Mouse (Mus musculus): ENCODE measurements around the gene Ehmt1. TPM values are rescaled to one million over a fixed set of nuclear protein-coding genes. Genes with fewer than 3 reads are reported as not detected.

Gene Ehmt1
- polyA plus RNA-seq, 1 experiment from 2014 or later, result 71.2 TPM

DNA sequence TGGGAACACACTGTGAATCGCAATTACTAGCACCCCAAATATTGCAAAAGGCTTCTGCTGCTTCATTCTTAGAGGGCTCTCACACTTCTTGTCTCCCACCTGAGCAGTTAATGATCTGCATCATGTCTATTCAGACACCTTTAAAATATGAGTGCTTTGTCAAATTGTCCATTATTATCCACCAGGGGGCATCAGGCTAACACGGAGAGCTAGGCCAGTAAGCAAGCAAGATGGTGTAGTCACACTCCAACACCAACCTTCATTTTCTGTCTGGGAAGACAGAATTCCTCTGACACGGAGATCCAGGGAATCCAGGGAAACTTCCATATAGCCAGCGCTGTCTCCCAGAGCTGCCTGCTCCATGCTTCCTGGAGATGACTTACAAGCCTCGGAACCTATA, 67.0 kb downstream of the Ehmt1 start:
- ATAC-seq, result no peak
- H3K36me3 ChIP-seq (ENCODE audit: control insufficient read depth, insufficient read depth, low read length), result peaks cover 18% of the 10 kb centered on the region

DNA sequence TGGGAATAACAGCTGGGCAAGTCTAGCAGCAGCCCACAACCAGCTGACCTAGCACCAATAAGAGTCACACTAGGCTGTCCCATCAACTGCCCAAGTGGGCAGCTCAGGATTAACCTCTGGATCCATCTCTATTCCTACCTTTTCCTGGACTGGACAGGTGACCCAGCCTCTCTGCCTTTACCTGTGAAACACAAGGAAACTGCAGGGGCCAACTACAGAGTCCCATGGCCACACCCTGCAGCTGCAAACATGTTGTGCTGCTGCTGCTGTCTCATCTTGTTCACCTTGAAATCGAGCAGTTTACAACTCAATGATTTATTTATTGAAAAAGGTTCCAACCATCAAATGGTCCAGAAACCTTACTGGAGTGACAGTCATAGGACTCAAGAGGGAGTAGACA, 72.9 kb downstream of the Ehmt1 start:
- no peaks in the 10 kb centered on the region for H3K4me1 ChIP-seq (ENCODE audit: control insufficient read depth, insufficient read depth, low read depth, low read length)
- no peak overlapping the region for H3K9ac ChIP-seq (ENCODE audit: low read depth, low read length)
- H3K36me3 ChIP-seq (ENCODE audit: control insufficient read depth, insufficient read depth, low read length), result peaks cover 11% of the 10 kb centered on the region
- H3K27ac ChIP-seq (ENCODE audit: low read depth, low read length), result no peak overlapping the region
- no peaks in the 10 kb centered on the region for H3K9me3 ChIP-seq (ENCODE audit: control insufficient read depth, low read length)
- 100% methylated on average over 1 of the region's 1 CpGs for WGBS
- no peak overlapping the region for H3K4me2 ChIP-seq (ENCODE audit: low read length)
- ATAC-seq, result no peak
- no peak overlapping the region for H3K4me3 ChIP-seq (ENCODE audit: low read length)
- H3K27me3 ChIP-seq (replicated peaks; ENCODE audit: control insufficient read depth, insufficient read depth, low read length), result no peaks in the 10 kb centered on the region

More for the DNA sequence above, 67.0 kb downstream of the Ehmt1 start:
- no peaks in the 10 kb centered on the region for H3K9me3 ChIP-seq (ENCODE audit: control insufficient read depth, low read length)
- no peaks in the 10 kb centered on the region for H3K27me3 ChIP-seq (replicated peaks; ENCODE audit: control insufficient read depth, insufficient read depth, low read length)
- no peak overlapping the region for H3K4me3 ChIP-seq (ENCODE audit: low read length)
- H3K4me2 ChIP-seq (ENCODE audit: low read length), result no peak overlapping the region
- H3K4me1 ChIP-seq (ENCODE audit: control insufficient read depth, insufficient read depth, low read depth, low read length), result no peaks in the 10 kb centered on the region
- WGBS, result 66% methylated on average over 5 of the region's 5 CpGs
- H3K9ac ChIP-seq (ENCODE audit: low read depth, low read length), result no peak overlapping the region
- no peak overlapping the region for H3K27ac ChIP-seq (ENCODE audit: low read depth, low read length)

DNA sequence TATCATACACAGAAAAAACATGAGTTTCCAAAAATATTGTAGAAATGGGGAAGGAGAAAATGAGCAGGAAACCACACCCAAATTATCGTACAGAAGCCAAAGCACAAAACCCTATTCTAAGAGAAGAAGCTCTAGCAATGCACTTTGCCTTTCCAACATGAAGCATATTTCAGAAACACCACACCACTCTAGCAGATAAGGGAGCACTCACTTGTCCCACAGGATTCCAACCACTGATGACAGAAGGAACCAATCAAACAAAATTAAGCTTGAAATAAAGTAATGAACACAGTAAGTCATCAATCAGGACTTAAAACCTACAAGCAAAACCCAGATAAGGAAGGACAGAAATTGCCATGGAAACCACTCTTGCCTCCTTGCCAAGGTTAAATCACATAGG, 74.2 kb downstream of the Ehmt1 start:
- Histone ChIP-seq H3K4me1 (ENCODE audit: control insufficient read depth, insufficient read depth, low read depth, low read length) (no peaks in the 10 kb centered on the region), H3K4me2 (ENCODE audit: low read length) (no peak overlapping the region), H3K27me3 (replicated peaks; ENCODE audit: control insufficient read depth, insufficient read depth, low read length) (no peaks in the 10 kb centered on the region), H3K9me3 (ENCODE audit: control insufficient read depth, low read length) (no peaks in the 10 kb centered on the region), H3K4me3 (ENCODE audit: low read length) (no peak overlapping the region), H3K36me3 (ENCODE audit: control insufficient read depth, insufficient read depth, low read length) (peaks cover 14% of the 10 kb centered on the region), H3K27ac (ENCODE audit: low read depth, low read length) (no peak overlapping the region), H3K9ac (ENCODE audit: low read depth, low read length) (no peak overlapping the region)
- no peak for ATAC-seq
- WGBS, result 89% methylated on average over 1 of the region's 1 CpGs

DNA sequence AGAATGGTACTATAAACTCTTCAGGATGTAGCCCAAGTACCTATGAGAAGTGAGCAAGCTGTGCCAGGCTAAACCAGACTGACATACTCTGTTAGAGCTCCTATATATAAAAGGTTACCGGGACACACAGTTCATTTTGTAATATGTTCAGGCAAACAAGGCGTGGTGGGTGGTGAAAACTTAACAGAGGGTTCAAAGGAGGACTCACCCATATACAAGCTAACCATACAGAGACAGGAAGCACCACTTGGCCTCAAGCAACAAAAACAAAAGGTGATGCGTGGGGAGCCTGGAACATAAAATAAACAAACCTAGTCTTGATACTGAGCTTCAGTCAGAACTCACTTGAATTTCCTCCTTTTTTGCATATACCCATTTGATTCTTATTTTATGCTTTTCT, 88.8 kb downstream of the Ehmt1 start:
- H3K9ac ChIP-seq (ENCODE audit: low read depth, low read length), result no peak overlapping the region
- H3K4me3 ChIP-seq (ENCODE audit: low read length), result no peak overlapping the region
- no peaks in the 10 kb centered on the region for H3K9me3 ChIP-seq (ENCODE audit: control insufficient read depth, low read length)
- H3K36me3 ChIP-seq (ENCODE audit: control insufficient read depth, insufficient read depth, low read length), result peaks cover 11% of the 10 kb centered on the region
- 89% methylated on average over 3 of the region's 3 CpGs for WGBS
- no peak overlapping the region for H3K4me2 ChIP-seq (ENCODE audit: low read length)
- no peaks in the 10 kb centered on the region for H3K4me1 ChIP-seq (ENCODE audit: control insufficient read depth, insufficient read depth, low read depth, low read length)
- H3K27ac ChIP-seq (ENCODE audit: low read depth, low read length), result no peak overlapping the region
- no peak for ATAC-seq
- H3K27me3 ChIP-seq (replicated peaks; ENCODE audit: control insufficient read depth, insufficient read depth, low read length), result no peaks in the 10 kb centered on the region

DNA sequence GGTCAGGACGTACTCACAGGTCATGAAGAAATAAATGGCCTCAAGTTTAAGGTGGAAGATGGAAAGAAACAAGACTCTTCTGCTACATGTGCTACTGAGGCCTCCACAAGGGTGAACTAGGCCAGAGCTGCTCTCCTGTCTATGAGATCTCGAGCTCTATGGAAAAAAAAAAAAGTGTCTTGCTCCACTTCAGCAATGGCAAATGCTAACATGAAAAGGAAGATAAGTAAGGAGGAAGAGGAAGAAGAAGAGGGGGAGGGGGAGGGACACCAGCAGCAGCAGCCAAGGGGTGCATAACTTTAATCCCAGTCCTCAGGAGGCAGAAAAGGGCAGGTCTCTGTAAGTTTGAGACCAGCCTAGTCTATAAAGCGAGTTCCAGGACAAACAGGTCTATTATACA, 109.7 kb downstream of the Ehmt1 start:
- ATAC-seq, result no peak
- Histone ChIP-seq H3K4me2 (ENCODE audit: low read length) (no peak overlapping the region), H3K9me3 (ENCODE audit: control insufficient read depth, low read length) (no peaks in the 10 kb centered on the region), H3K4me3 (ENCODE audit: low read length) (no peak overlapping the region), H3K27me3 (replicated peaks; ENCODE audit: control insufficient read depth, insufficient read depth, low read length) (no peaks in the 10 kb centered on the region), H3K36me3 (ENCODE audit: control insufficient read depth, insufficient read depth, low read length) (peaks cover 42% of the 10 kb centered on the region), H3K27ac (ENCODE audit: low read depth, low read length) (no peak overlapping the region), H3K4me1 (ENCODE audit: control insufficient read depth, insufficient read depth, low read depth, low read length) (no peaks in the 10 kb centered on the region), H3K9ac (ENCODE audit: low read depth, low read length) (no peak overlapping the region)
- 88% methylated on average over 3 of the region's 3 CpGs for WGBS

DNA sequence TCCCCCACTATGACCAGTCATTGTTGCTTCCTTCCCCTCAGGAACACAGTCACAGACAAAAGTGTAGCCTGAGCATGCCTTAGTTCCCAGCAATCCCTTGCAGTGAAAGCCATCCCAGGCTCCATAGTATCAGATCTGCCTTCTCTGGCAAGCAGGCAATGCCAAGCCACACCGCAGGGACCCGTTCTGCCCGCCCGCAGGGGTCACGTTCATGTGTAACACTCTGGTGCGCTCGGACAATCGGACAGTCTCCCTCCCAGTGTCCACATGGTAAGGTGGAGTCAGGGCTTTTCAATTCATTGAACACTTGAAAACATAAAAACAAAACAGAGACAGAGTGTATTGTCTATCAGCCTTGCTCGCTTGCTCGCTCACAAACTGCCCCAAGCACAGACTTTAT, 111.7 kb downstream of the Ehmt1 start:
- 76% methylated on average over 10 of the region's 10 CpGs for WGBS
- 0 out of 2 replicates have a peak, but pooled peaks have one; percentile 52 for ATAC-seq
- H3K36me3 ChIP-seq (ENCODE audit: control insufficient read depth, insufficient read depth, low read length), result peaks cover 38% of the 10 kb centered on the region

DNA sequence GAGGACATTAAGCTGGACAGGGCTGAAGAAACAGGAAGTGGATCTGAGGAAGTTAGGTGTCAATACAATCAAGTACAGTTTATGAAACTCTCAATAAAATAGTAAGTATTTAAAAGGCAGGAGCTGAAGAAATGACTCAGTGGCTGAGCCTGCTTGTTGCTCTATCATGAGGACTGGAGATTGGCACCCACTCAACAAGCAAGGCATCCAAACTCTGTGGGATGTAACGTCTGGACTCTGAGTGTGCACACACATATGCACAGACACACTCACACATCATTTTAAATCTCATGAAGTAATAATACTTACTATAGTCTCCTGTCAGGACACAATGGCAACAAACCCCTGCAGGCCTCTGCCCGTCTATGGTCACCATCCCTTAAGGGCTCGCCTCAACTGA, 112.4 kb downstream of the Ehmt1 start:
- peaks cover 32% of the 10 kb centered on the region for H3K36me3 ChIP-seq (ENCODE audit: control insufficient read depth, insufficient read depth, low read length)
- no peak overlapping the region for H3K27ac ChIP-seq (ENCODE audit: low read depth, low read length)
- ATAC-seq, result no peak
- no peaks in the 10 kb centered on the region for H3K4me1 ChIP-seq (ENCODE audit: control insufficient read depth, insufficient read depth, low read depth, low read length)
- 82% methylated on average over 3 of the region's 3 CpGs for WGBS
- H3K9ac ChIP-seq (ENCODE audit: low read depth, low read length), result no peak overlapping the region
- H3K9me3 ChIP-seq (ENCODE audit: control insufficient read depth, low read length), result no peaks in the 10 kb centered on the region
- H3K4me2 ChIP-seq (ENCODE audit: low read length), result no peak overlapping the region
- H3K27me3 ChIP-seq (replicated peaks; ENCODE audit: control insufficient read depth, insufficient read depth, low read length), result no peaks in the 10 kb centered on the region
- H3K4me3 ChIP-seq (ENCODE audit: low read length), result no peak overlapping the region

More for the DNA sequence above, 111.7 kb downstream of the Ehmt1 start:
- no peak overlapping the region for H3K4me3 ChIP-seq (ENCODE audit: low read length)
- H3K4me1 ChIP-seq (ENCODE audit: control insufficient read depth, insufficient read depth, low read depth, low read length), result no peaks in the 10 kb centered on the region
- no peak overlapping the region for H3K9ac ChIP-seq (ENCODE audit: low read depth, low read length)
- H3K4me2 ChIP-seq (ENCODE audit: low read length), result no peak overlapping the region
- no peak overlapping the region for H3K27ac ChIP-seq (ENCODE audit: low read depth, low read length)
- H3K27me3 ChIP-seq (replicated peaks; ENCODE audit: control insufficient read depth, insufficient read depth, low read length), result no peaks in the 10 kb centered on the region
- H3K9me3 ChIP-seq (ENCODE audit: control insufficient read depth, low read length), result no peaks in the 10 kb centered on the region

DNA sequence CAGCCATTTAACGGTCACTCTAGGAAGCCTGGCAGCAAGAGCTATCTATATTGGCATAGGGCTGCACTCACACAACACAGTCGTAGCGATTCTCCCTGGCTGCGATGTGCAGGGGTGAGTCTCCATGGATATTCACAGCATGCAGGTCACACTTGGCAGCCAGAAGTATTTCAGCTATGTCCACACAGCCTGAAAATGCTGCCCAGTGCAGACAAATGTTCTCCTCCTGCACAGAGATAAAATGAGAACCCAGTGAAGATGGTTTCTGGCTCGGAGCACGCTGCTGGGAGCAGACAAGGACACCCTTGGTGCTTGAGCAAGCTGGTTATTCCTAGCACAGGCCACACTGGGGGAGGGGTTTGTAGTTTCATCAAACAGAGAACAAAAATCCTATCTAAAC, 113.3 kb downstream of the Ehmt1 start:
- WGBS, result 77% methylated on average over 6 of the region's 6 CpGs
- Histone ChIP-seq H3K27me3 (replicated peaks; ENCODE audit: control insufficient read depth, insufficient read depth, low read length) (no peaks in the 10 kb centered on the region), H3K4me1 (ENCODE audit: control insufficient read depth, insufficient read depth, low read depth, low read length) (no peaks in the 10 kb centered on the region), H3K9me3 (ENCODE audit: control insufficient read depth, low read length) (no peaks in the 10 kb centered on the region), H3K27ac (ENCODE audit: low read depth, low read length) (no peak overlapping the region), H3K9ac (ENCODE audit: low read depth, low read length) (no peak overlapping the region), H3K4me3 (ENCODE audit: low read length) (no peak overlapping the region), H3K36me3 (ENCODE audit: control insufficient read depth, insufficient read depth, low read length) (peaks cover 38% of the 10 kb centered on the region), H3K4me2 (ENCODE audit: low read length) (no peak overlapping the region)
- ATAC-seq, result peak; percentile 49; the same call in 1 of the 2 replicates

DNA sequence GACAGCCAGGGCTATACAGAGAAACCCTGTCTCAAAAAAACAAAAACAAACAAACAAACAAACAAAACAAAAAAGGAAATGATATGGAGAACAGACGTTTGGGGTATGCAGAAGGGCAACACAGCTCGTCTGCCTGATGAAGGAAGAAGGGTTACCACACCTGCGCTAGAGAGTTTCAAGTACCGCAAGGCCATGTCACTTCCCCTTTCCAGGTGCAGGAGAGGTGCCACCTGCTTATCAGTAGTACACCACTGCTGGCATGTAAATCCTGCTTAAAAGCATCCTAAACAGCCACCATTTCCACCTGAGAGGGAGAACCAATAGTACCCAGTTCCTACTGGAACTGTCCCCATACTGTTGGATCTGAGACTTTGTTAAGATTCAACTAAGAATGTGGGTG, 113.8 kb downstream of the Ehmt1 start:
- Histone ChIP-seq H3K4me3 (ENCODE audit: low read length) (no peak overlapping the region), H3K27ac (ENCODE audit: low read depth, low read length) (no peak overlapping the region), H3K4me1 (ENCODE audit: control insufficient read depth, insufficient read depth, low read depth, low read length) (no peaks in the 10 kb centered on the region), H3K36me3 (ENCODE audit: control insufficient read depth, insufficient read depth, low read length) (peaks cover 43% of the 10 kb centered on the region), H3K4me2 (ENCODE audit: low read length) (no peak overlapping the region), H3K9me3 (ENCODE audit: control insufficient read depth, low read length) (no peaks in the 10 kb centered on the region), H3K27me3 (replicated peaks; ENCODE audit: control insufficient read depth, insufficient read depth, low read length) (no peaks in the 10 kb centered on the region), H3K9ac (ENCODE audit: low read depth, low read length) (no peak overlapping the region)
- 96% methylated on average over 4 of the region's 4 CpGs for WGBS
- ATAC-seq, result no peak
